Mouse (Mus musculus) lung, postnatal 0 days (tissue): ENCODE results near the gene Basp1.

Experiments
- CTCF ChIP-seq: IDR thresholded peaks from 2 replicates; pipeline ENCODE4 v1.5.1; 2016; ENCODE audit warnings: antibody characterized with exemption, mild to moderate bottlenecking
- EP300 ChIP-seq: IDR thresholded peaks from 2 replicates; pipeline ENCODE4 v1.6.1; 2016; ENCODE audit warnings: antibody characterized with exemption, mild to moderate bottlenecking, control low read depth

GRCm38 (mm10) chr15:25412171-25412641, 1.4 kb downstream of the Basp1 start:
- no peak for TF ChIP-seq CTCF
- no peak for TF ChIP-seq EP300
